Mouse (Mus musculus): ENCODE data around the gene Stat6. TPM values are rescaled to one million over a fixed set of nuclear protein-coding genes. Genes with fewer than 3 reads are reported as not detected.

Gene Stat6
- polyA plus RNA-seq, 1 experiment from 2014 or later: 37.1 TPM

- Histone ChIP-seq H3K4me1 (no peaks in the 10 kb centered on the region), H3K4me2 (no peak overlapping the region), H3K9ac (no peak overlapping the region), H3K9me3 (no peaks in the 10 kb centered on the region), H3K27me3 (replicated peaks) (no peaks in the 10 kb centered on the region), H3K36me3 (no peaks in the 10 kb centered on the region), H3K4me3 (replicated peaks) (no peak overlapping the region), H3K27ac (no peak overlapping the region)
- no peak for ATAC-seq (ENCODE audit: insufficient read depth, low FRiP score, low read depth)
- WGBS: 77% methylated on average over 13 of the region's 13 CpGs
Observed at GRCm38 (mm10) chr10:127710331-127710730, 67.5 kb downstream of the Stat6 start.

Other genes starting within 250 kb of the Stat6 start
- gene Stac3, start 141.3 kb upstream of the Stat6 start, polyA plus RNA-seq (2015; fragmentation: Nextera tagmentation; extraction: Ambion mirVana): 0.92 and 1.7 TPM in 2 replicates
- 92.8 and 117 TPM in 2 replicates for gene Ndufa4l2, start 128.0 kb upstream of the Stat6 start, polyA plus RNA-seq (2015; fragmentation: Nextera tagmentation; extraction: Ambion mirVana)
- gene Shmt2, start 120.5 kb upstream of the Stat6 start, polyA plus RNA-seq (2015; fragmentation: Nextera tagmentation; extraction: Ambion mirVana): 142 and 144 TPM in 2 replicates
- gene Nxph4, start 108.4 kb upstream of the Stat6 start, polyA plus RNA-seq (2015; fragmentation: Nextera tagmentation; extraction: Ambion mirVana): 5.0 and 5.4 TPM in 2 replicates
- gene Lrp1, start 21.8 kb upstream of the Stat6 start, polyA plus RNA-seq (2015; fragmentation: Nextera tagmentation; extraction: Ambion mirVana): 77.0 and 87.0 TPM in 2 replicates
- gene Nemp1, start 23.9 kb downstream of the Stat6 start, polyA plus RNA-seq (2015; fragmentation: Nextera tagmentation; extraction: Ambion mirVana): 7.8 and 8.6 TPM in 2 replicates
- 10.8 and 13.3 TPM in 2 replicates for gene Nab2, start 25.6 kb downstream of the Stat6 start, polyA plus RNA-seq (2015; fragmentation: Nextera tagmentation; extraction: Ambion mirVana)
- 15.3 and 17.1 TPM in 2 replicates for gene Myo1a, start 62.2 kb downstream of the Stat6 start, polyA plus RNA-seq (2015; fragmentation: Nextera tagmentation; extraction: Ambion mirVana)
- 2.7 and 4.4 TPM in 2 replicates for gene Tac2, start 81.5 kb downstream of the Stat6 start, polyA plus RNA-seq (2015; fragmentation: Nextera tagmentation; extraction: Ambion mirVana)
- 2.5 and 3.0 TPM in 2 replicates for gene Zbtb39, start 96.6 kb downstream of the Stat6 start, polyA plus RNA-seq (2015; fragmentation: Nextera tagmentation; extraction: Ambion mirVana)
- gene Gpr182, start 108.7 kb downstream of the Stat6 start, polyA plus RNA-seq (2015; fragmentation: Nextera tagmentation; extraction: Ambion mirVana): 2.4 and 2.9 TPM in 2 replicates
- 0.03 TPM in 1 of 2 replicates, not detected in the other for gene Rdh1, start 116.7 kb downstream of the Stat6 start, polyA plus RNA-seq (2015; fragmentation: Nextera tagmentation; extraction: Ambion mirVana)
- not detected in 2 replicates for gene Rdh16f1, start 116.8 kb downstream of the Stat6 start, polyA plus RNA-seq (2015; fragmentation: Nextera tagmentation; extraction: Ambion mirVana)
- 0.10 and 0.18 TPM in 2 replicates for gene Rdh9, start 133.4 kb downstream of the Stat6 start, polyA plus RNA-seq (2015; fragmentation: Nextera tagmentation; extraction: Ambion mirVana)
- gene Rdh16, start 158.2 kb downstream of the Stat6 start, polyA plus RNA-seq (2015; fragmentation: Nextera tagmentation; extraction: Ambion mirVana): not detected in 2 replicates
- not detected in 2 replicates for gene Rdh19, start 206.9 kb downstream of the Stat6 start, polyA plus RNA-seq (2015; fragmentation: Nextera tagmentation; extraction: Ambion mirVana)
- not detected in 2 replicates for gene Rdh16f2, start 223.5 kb downstream of the Stat6 start, polyA plus RNA-seq (2015; fragmentation: Nextera tagmentation; extraction: Ambion mirVana)
- 0.35 and 0.37 TPM in 2 replicates for gene Rdh7, start 245.8 kb downstream of the Stat6 start, polyA plus RNA-seq (2015; fragmentation: Nextera tagmentation; extraction: Ambion mirVana)

Data from stomach, embryonic 15.5 days (tissue).